Mouse (Mus musculus): ENCODE measurements around the gene Gzma. TPM values are rescaled to one million over a fixed set of nuclear protein-coding genes. Genes with fewer than 3 reads are reported as not detected.

Gene Gzma
- not detected for total RNA-seq (2021)

- no peak for DNase-seq
Observed at GRCm38 (mm10) chr13:113100879-113101278, at the start of gene Gzma. Gene Gzma (minus strand): TSS chr13:113100981.

- no peak for DNase-seq
Observed at GRCm38 (mm10) chr13:113139597-113139996, 38.8 kb upstream of the Gzma start.

GRCm38 (mm10) chr13:113129974-113130373 lies 29.2 kb upstream of the Gzma start:
- DNase-seq = no peak

GRCm38 (mm10) chr13:113121326-113121725 lies 20.5 kb upstream of the Gzma start:
- DNase-seq = no peak

- no peak for DNase-seq
Observed at GRCm38 (mm10) chr13:113120324-113121237, 19.8 kb upstream of the Gzma start.

- DNase-seq = no peak
Observed at GRCm38 (mm10) chr13:113118977-113119376, 18.2 kb upstream of the Gzma start.

GRCm38 (mm10) chr13:113104759-113105158 lies 4.0 kb upstream of the Gzma start:
- no peak for DNase-seq

GRCm38 (mm10) chr13:113101804-113102203 lies 1.0 kb upstream of the Gzma start:
- no peak for DNase-seq

- no peak for DNase-seq
Observed at GRCm38 (mm10) chr13:113098406-113098805, 2.4 kb downstream of the Gzma start.

- DNase-seq = no peak
Observed at GRCm38 (mm10) chr13:113097011-113097410, 3.8 kb downstream of the Gzma start.

GRCm38 (mm10) chr13:113094618-113095017 lies 6.2 kb downstream of the Gzma start:
- DNase-seq = no peak

GRCm38 (mm10) chr13:113090489-113090888 lies 10.3 kb downstream of the Gzma start:
- no peak for DNase-seq

GRCm38 (mm10) chr13:113087226-113088017 lies 13.4 kb downstream of the Gzma start:
- DNase-seq = no peak

GRCm38 (mm10) chr13:113084732-113085131 lies 16.0 kb downstream of the Gzma start:
- no peak for DNase-seq

- no peak for DNase-seq
Observed at GRCm38 (mm10) chr13:113082101-113082500, 18.7 kb downstream of the Gzma start.

- no peak for DNase-seq
Observed at GRCm38 (mm10) chr13:113079021-113079420, 21.8 kb downstream of the Gzma start.

- DNase-seq = no peak
Observed at GRCm38 (mm10) chr13:113064542-113064941, 36.2 kb downstream of the Gzma start.

GRCm38 (mm10) chr13:113061746-113062145 lies 39.0 kb downstream of the Gzma start:
- DNase-seq = no peak

- DNase-seq = no peak
Observed at GRCm38 (mm10) chr13:113055826-113056225, 45.0 kb downstream of the Gzma start.

- no peak for DNase-seq
Observed at GRCm38 (mm10) chr13:113054230-113054629, 46.6 kb downstream of the Gzma start.

- DNase-seq = no peak
Observed at GRCm38 (mm10) chr13:113047647-113048046, 53.1 kb downstream of the Gzma start.

GRCm38 (mm10) chr13:113047018-113047417 lies 53.8 kb downstream of the Gzma start:
- DNase-seq = no peak

- no peak for DNase-seq
Observed at GRCm38 (mm10) chr13:113046211-113046883, 54.4 kb downstream of the Gzma start, which contains the start of gene Gpx8. Gene Gpx8 (minus strand): TSS chr13:113046410.
